Mouse (Mus musculus) midbrain, embryonic 15.5 days (tissue): ENCODE data around the gene Zfp91. TPM values are rescaled to one million over a fixed set of nuclear protein-coding genes. Genes with fewer than 3 reads are reported as not detected.
"Not testable (repeated sequence)": the region's sequence is repeated elsewhere in the genome, so short reads cannot be mapped to it uniquely, and the experiment has no call there.

Experiments
- ATAC-seq: fragments of 200-750 bp; cut with Nextera tagmentation; replicated peaks from 2 replicates; pipeline ENCODE4 v1.8.0; 2017; ENCODE audit warnings: moderate TSS enrichment
- H3K27ac ChIP-seq: fragments of 300-500 bp; sonication (generic); 2 replicates; pipeline ENCODE4 v1.5.1; 2015; ENCODE audit warnings: mild to moderate bottlenecking, inconsistent platforms
- H3K27me3 ChIP-seq: fragments of 300-500 bp; sonication (generic); replicated peaks from 2 replicates; pipeline ENCODE4 v1.6.1; 2015; ENCODE audit warnings: inconsistent platforms
- H3K36me3 ChIP-seq: fragments of 300-500 bp; sonication (generic); replicated peaks from 2 replicates; pipeline ENCODE4 v1.6.1; 2015; ENCODE audit warnings: inconsistent platforms
- H3K4me1 ChIP-seq: fragments of 300-500 bp; sonication (generic); 2 replicates; pipeline ENCODE4 v1.6.1; 2015; ENCODE audit warnings: inconsistent platforms
- H3K4me2 ChIP-seq: fragments of 300-500 bp; sonication (generic); 2 replicates; pipeline ENCODE4 v1.6.1; 2015; ENCODE audit warnings: inconsistent platforms, mild to moderate bottlenecking, moderate library complexity
- H3K4me3 ChIP-seq: fragments of 300-500 bp; sonication (generic); 2 replicates; pipeline ENCODE4 v1.5.1; 2015; ENCODE audit warnings: mild to moderate bottlenecking, inconsistent platforms
- H3K9ac ChIP-seq: fragments of 300-500 bp; sonication (generic); 2 replicates; pipeline ENCODE4 v1.6.1; 2015; ENCODE audit warnings: mild to moderate bottlenecking, inconsistent platforms
- H3K9me3 ChIP-seq: fragments of 300-500 bp; sonication (generic); 2 replicates; pipeline ENCODE4 v1.6.1; 2016; ENCODE audit warnings: inconsistent platforms
- whole genome bisulfite sequencing: fragments of 180-500 bp; shearing (Covaris S2); methylation state at CpG from one replicate; pipeline ENCODE4 v1.1.7; 2015; ENCODE audit warnings: mixed read lengths; 5-methylcytosine and 5-hydroxymethylcytosine counted together
- polyA plus RNA-seq: library from polyadenylated mRNA; unstranded; fragments of >200 nt; fragmentation: Nextera tagmentation; extraction: Ambion mirVana; gene quantifications from 2 replicates; pipeline ENCODE4 v1.2.1, GENCODE M21; 2015

Gene Zfp91
- polyA plus RNA-seq, 1 experiment from 2014 or later, result 13.8 TPM

DNA sequence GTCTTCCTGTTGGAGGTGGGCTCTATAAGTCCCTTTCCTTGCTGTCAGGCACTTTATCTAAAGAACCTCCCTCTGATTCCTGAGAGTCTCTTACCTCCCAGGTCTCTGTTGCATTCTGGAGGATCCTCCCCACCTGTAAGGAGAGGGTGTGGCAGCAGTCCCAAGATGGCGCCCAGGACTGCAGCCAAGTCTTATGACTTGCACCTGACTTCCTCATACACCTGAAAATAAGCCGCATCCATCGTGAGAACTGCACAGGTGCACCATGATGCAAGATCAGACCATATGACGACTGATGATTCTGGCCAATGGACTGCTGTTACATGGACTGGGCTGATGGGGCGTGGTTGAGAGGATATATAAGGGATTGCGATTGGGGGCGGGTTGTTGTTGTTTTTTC is 74.3 kb downstream of the Zfp91 start:
- H3K36me3 ChIP-seq, H3K9me3 ChIP-seq, H3K4me3 ChIP-seq, H3K4me1 ChIP-seq, H3K27ac ChIP-seq, H3K9ac ChIP-seq, H3K27me3 ChIP-seq, ATAC-seq, H3K4me2 ChIP-seq: not testable (repeated sequence)
- 93% methylated on average over 7 of the region's 7 CpGs for WGBS

DNA sequence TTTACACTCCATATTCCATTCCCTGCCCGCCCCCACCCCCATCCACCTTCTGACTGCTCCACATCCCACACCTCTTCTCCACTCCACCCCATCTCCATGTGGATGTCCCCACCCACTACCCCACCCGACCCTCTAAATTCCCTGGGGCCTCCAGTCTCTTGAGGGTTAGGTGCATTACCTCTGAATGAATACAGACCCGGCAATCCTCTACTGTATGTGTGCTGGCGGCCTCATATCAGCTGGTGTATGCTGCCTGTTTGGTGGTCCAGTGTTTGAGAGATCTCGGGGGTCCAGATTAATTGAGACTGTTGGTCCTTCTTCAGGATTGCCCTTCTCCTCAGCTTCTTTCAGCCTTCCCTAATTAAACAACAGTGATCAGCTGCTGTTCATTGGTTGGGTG is 75.0 kb downstream of the Zfp91 start:
- not testable (repeated sequence) for ATAC-seq
- WGBS, result 91% methylated on average over 5 of the region's 5 CpGs

GRCm38 (mm10) chr19:12720463-12720862 is 75.5 kb downstream of the Zfp91 start:
- no peak for ATAC-seq
- Histone ChIP-seq H3K4me3 (no peak overlapping the region), H3K36me3 (no peaks in the 10 kb centered on the region), H3K4me2 (no peak overlapping the region), H3K9me3 (no peaks in the 10 kb centered on the region), H3K27ac (no peak overlapping the region), H3K9ac (no peak overlapping the region), H3K27me3 (no peaks in the 10 kb centered on the region), H3K4me1 (no peaks in the 10 kb centered on the region)
- 63% methylated on average over 2 of the region's 2 CpGs for WGBS

More for the DNA sequence above, 75.0 kb downstream of the Zfp91 start:
- not testable (repeated sequence) for H3K9ac ChIP-seq, H3K4me2 ChIP-seq, H3K27me3 ChIP-seq, H3K27ac ChIP-seq, H3K4me3 ChIP-seq, H3K36me3 ChIP-seq, H3K4me1 ChIP-seq, H3K9me3 ChIP-seq

GRCm38 (mm10) chr19:12719189-12719588 is 76.7 kb downstream of the Zfp91 start:
- WGBS, result 89% methylated on average over 6 of the region's 6 CpGs
- Histone ChIP-seq H3K4me3 (no peak overlapping the region), H3K9me3 (no peaks in the 10 kb centered on the region), H3K36me3 (no peaks in the 10 kb centered on the region), H3K4me2 (no peak overlapping the region), H3K9ac (no peak overlapping the region), H3K27me3 (no peaks in the 10 kb centered on the region), H3K27ac (no peak overlapping the region), H3K4me1 (no peaks in the 10 kb centered on the region)
- ATAC-seq, result no peak

Other genes starting within 250 kb of the Zfp91 start
- 0.14 TPM in 1 of 2 replicates, not detected in the other for gene Gm4952, start 196.2 kb downstream of the Zfp91 start, polyA plus RNA-seq
- not detected in 2 replicates for gene Glyat, start 162.8 kb downstream of the Zfp91 start, polyA plus RNA-seq
- not detected in 2 replicates for gene Olfr1442, start 125.7 kb downstream of the Zfp91 start, polyA plus RNA-seq
- not detected in 2 replicates for gene Olfr1443, start 118.0 kb downstream of the Zfp91 start, polyA plus RNA-seq
- gene Keg1, start 100.3 kb downstream of the Zfp91 start, polyA plus RNA-seq, result not detected in 2 replicates
- 1.1 and 1.4 TPM in 2 replicates for gene Cntf, start 30.5 kb downstream of the Zfp91 start, polyA plus RNA-seq
- 1.0 TPM in 2 replicates for gene Lpxn, start 67 bp upstream of the Zfp91 start, polyA plus RNA-seq
- not detected in 2 replicates for gene Gm5244, start 50.6 kb upstream of the Zfp91 start, polyA plus RNA-seq
- not detected in 2 replicates for gene Olfr1444, start 61.2 kb upstream of the Zfp91 start, polyA plus RNA-seq
- not detected in 2 replicates for gene Olfr1445, start 87.7 kb upstream of the Zfp91 start, polyA plus RNA-seq
- not detected in 2 replicates for gene Olfr1446, start 97.4 kb upstream of the Zfp91 start, polyA plus RNA-seq
- gene Olfr1447, start 107.6 kb upstream of the Zfp91 start, polyA plus RNA-seq, result not detected in 2 replicates
- gene Olfr1448, start 128.3 kb upstream of the Zfp91 start, polyA plus RNA-seq, result not detected in 2 replicates
- gene Olfr1449, start 134.7 kb upstream of the Zfp91 start, polyA plus RNA-seq, result not detected in 2 replicates
- not detected in 2 replicates for gene Olfr1450, start 154.1 kb upstream of the Zfp91 start, polyA plus RNA-seq
- not detected in 2 replicates for gene Olfr1451, start 198.9 kb upstream of the Zfp91 start, polyA plus RNA-seq
- gene Olfr1453, start 232.2 kb upstream of the Zfp91 start, polyA plus RNA-seq, result not detected in 2 replicates